Mouse (Mus musculus) E14TG2a.4 (cell line): Measurements from ENCODE around the gene Cyp1a1.

Experiments
- CTCF ChIP-seq: conservative IDR thresholded peaks from 2 replicates; pipeline ENCODE4 v1.5.1; 2014; ENCODE audit warnings: low read length
- POU5F1 ChIP-seq: IDR thresholded peaks from 2 replicates; pipeline ENCODE4 v1.6.1; 2014; ENCODE audit warnings: low read length, borderline replicate concordance

GRCm38 (mm10) chr9:57658970-57659369 lies 28.8 kb upstream of the Cyp1a1 start:
- TF ChIP-seq CTCF: peak; percentile 46
- no peak for TF ChIP-seq POU5F1
